Mouse (Mus musculus): ENCODE measurements at regions not wholly inside any gene's neighbourhood (a gene's known extent, or its start where the extent isn't known, plus 50 kb on each side); places are given as distances from the start of the nearest gene placed in this dataset.

- TF ChIP-seq CTCF (conservative IDR thresholded peaks at IDR 0.05; ENCODE audit: insufficient read depth, insufficient read length, low read depth, low read length) (no peak), POLR2A (IDR thresholded peaks at IDR 0.05; ENCODE audit: low read depth, low read length) (no peak)
Measured at GRCm38 (mm10) chr8:64320343-64320742, 114.3 kb upstream of the Tll1 start.
